Mouse (Mus musculus) small intestine, adult 2 months (tissue): ENCODE measurements around the gene Psen2.

Source experiments
- CTCF ChIP-seq: fragments of 200-500 bp; IDR thresholded peaks from 2 replicates; pipeline ENCODE4 v1.5.1; 2012; ENCODE audit warnings: low read depth, mild to moderate bottlenecking, control low read depth, inconsistent platforms, low read length, moderate library complexity, mixed read lengths; ENCODE audit not compliant: insufficient replicate concordance, insufficient read length; ENCODE audit errors: extremely low read depth
- POLR2A ChIP-seq: fragments of 200-500 bp; IDR thresholded peaks from 2 replicates; pipeline ENCODE4 v1.6.1; 2012; ENCODE audit warnings: low read depth, mild to moderate bottlenecking, control low read depth, inconsistent platforms, low read length, moderate library complexity

DNA sequence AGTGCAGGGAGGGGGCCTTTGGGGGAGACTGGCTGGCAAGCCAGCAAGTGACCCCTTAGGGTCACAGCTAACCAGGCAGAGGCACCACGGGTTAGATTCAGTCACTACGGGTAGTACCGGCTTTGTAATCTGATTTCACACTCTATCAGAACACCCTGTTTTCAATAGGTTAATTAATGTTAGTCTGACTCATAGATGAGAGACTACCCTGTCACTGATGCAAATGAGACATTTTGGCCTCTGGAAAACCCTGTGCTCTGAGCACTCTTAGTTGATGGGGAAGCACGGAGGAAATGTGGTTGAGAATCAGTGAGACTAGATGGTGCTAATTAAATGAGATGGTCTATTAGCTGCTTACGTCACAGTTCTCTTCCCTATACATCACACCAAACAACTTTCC lies 40.4 kb upstream of the Psen2 start:
- TF ChIP-seq POLR2A = no peak
- TF ChIP-seq CTCF = no peak
